Mouse (Mus musculus) right cerebral cortex, postnatal 36 days (tissue): Measurements from ENCODE around the gene Nrcam.

ENCODE experiments used
- DNase-seq, 2 experiments: peaks; one replicate each; pipeline ENCODE4 v3.0.0; 2022; ENCODE audit warnings: low spot score in 2 of 2, mixed read lengths in 1 of 2

Gene Nrcam

GRCm38 (mm10) chr12:44515066-44515465 is 186.4 kb downstream of the Nrcam start:
- DNase-seq: no peak

GRCm38 (mm10) chr12:44519440-44520141 is 190.9 kb downstream of the Nrcam start:
- no peak for DNase-seq

GRCm38 (mm10) chr12:44521496-44521895 is 192.8 kb downstream of the Nrcam start:
- no peak for DNase-seq

- no peak for DNase-seq
Observed at GRCm38 (mm10) chr12:44524621-44525565, 196.2 kb downstream of the Nrcam start.

GRCm38 (mm10) chr12:44528391-44529016 is 199.8 kb downstream of the Nrcam start:
- no peak for DNase-seq

GRCm38 (mm10) chr12:44532337-44533113 is 203.8 kb downstream of the Nrcam start:
- no peak for DNase-seq

GRCm38 (mm10) chr12:44534100-44534633 is 205.5 kb downstream of the Nrcam start:
- no peak for DNase-seq

GRCm38 (mm10) chr12:44535623-44536022 is 206.9 kb downstream of the Nrcam start:
- DNase-seq: no peak

GRCm38 (mm10) chr12:44547721-44548369 is 219.2 kb downstream of the Nrcam start:
- DNase-seq: peak; percentile 44 to 56

- no peak for DNase-seq
Observed at GRCm38 (mm10) chr12:44548465-44548864, 219.8 kb downstream of the Nrcam start.

GRCm38 (mm10) chr12:44551614-44552013 is 222.9 kb downstream of the Nrcam start:
- DNase-seq: no peak

GRCm38 (mm10) chr12:44554051-44554450 is 225.4 kb downstream of the Nrcam start:
- DNase-seq: no peak

- DNase-seq: no peak
Observed at GRCm38 (mm10) chr12:44554808-44555207, 226.1 kb downstream of the Nrcam start.

GRCm38 (mm10) chr12:44560002-44560401 is 231.3 kb downstream of the Nrcam start:
- DNase-seq: no peak

- DNase-seq: no peak
Observed at GRCm38 (mm10) chr12:44570070-44570469, 241.4 kb downstream of the Nrcam start.

- DNase-seq: no peak
Observed at GRCm38 (mm10) chr12:44572664-44573063, 244.0 kb downstream of the Nrcam start.

GRCm38 (mm10) chr12:44574167-44574566 is 245.5 kb downstream of the Nrcam start:
- DNase-seq: no peak

GRCm38 (mm10) chr12:44601410-44602149 is 272.9 kb downstream of the Nrcam start:
- DNase-seq: peak; percentile 22 to 36

GRCm38 (mm10) chr12:44602269-44602957 is 273.7 kb downstream of the Nrcam start:
- no peak for DNase-seq
